Mouse (Mus musculus) embryonic facial prominence, embryonic 13.5 days (tissue): ENCODE results near the gene St8sia1. TPM values are rescaled to one million over a fixed set of nuclear protein-coding genes. Genes with fewer than 3 reads are reported as not detected.

Source experiments
- ATAC-seq: fragments of 200-750 bp; cut with Nextera tagmentation; 2 replicates; pipeline ENCODE4 v1.8.0; 2017; ENCODE audit warnings: low read depth; ENCODE audit not compliant: insufficient number of reproducible peaks, insufficient read depth, low FRiP score, low TSS enrichment
- H3K27ac ChIP-seq: fragments of 300-500 bp; sonication (generic); 2 replicates; pipeline ENCODE4 v1.5.1; 2015; ENCODE audit warnings: moderate library complexity, mild to moderate bottlenecking, inconsistent platforms
- H3K27me3 ChIP-seq: fragments of 300-500 bp; sonication (generic); 2 replicates; pipeline ENCODE4 v1.6.1; 2015; ENCODE audit warnings: mild to moderate bottlenecking, inconsistent platforms
- H3K36me3 ChIP-seq: fragments of 300-500 bp; sonication (generic); 2 replicates; pipeline ENCODE4 v1.6.1; 2015; ENCODE audit warnings: mild to moderate bottlenecking, inconsistent platforms
- H3K4me1 ChIP-seq: fragments of 300-500 bp; sonication (generic); 2 replicates; pipeline ENCODE4 v1.6.1; 2015; ENCODE audit warnings: inconsistent platforms
- H3K4me2 ChIP-seq: fragments of 300-500 bp; sonication (generic); 2 replicates; pipeline ENCODE4 v1.6.1; 2015; ENCODE audit warnings: moderate library complexity, mild to moderate bottlenecking, inconsistent platforms
- H3K4me3 ChIP-seq: fragments of 300-500 bp; sonication (generic); 2 replicates; pipeline ENCODE4 v1.5.1; 2015; ENCODE audit warnings: mild to moderate bottlenecking, inconsistent platforms
- H3K9ac ChIP-seq: fragments of 300-500 bp; sonication (generic); 2 replicates; pipeline ENCODE4 v1.6.1; 2015; ENCODE audit warnings: mild to moderate bottlenecking, inconsistent platforms
- H3K9me3 ChIP-seq: fragments of 300-500 bp; sonication (generic); 2 replicates; pipeline ENCODE4 v1.6.1; 2016; ENCODE audit warnings: inconsistent platforms
- WGBS: fragments of 180-500 bp; shearing (Covaris S2); methylation state at CpG from one replicate; pipeline ENCODE4 v1.1.7; 2015; ENCODE audit warnings: mixed read lengths; 5-methylcytosine and 5-hydroxymethylcytosine counted together
- polyA plus RNA-seq: library from polyadenylated mRNA; unstranded; fragments of >200 nt; fragmentation: Nextera tagmentation; extraction: Ambion mirVana; gene quantifications from 2 replicates; pipeline ENCODE4 v1.2.1, GENCODE M21; 2015

The St8sia1 gene
- polyA plus RNA-seq, 1 experiment from 2014 or later: 0.87 TPM

GRCm38 (mm10) chr6:142831706-142832105 lies 132.5 kb downstream of the St8sia1 start:
- H3K9me3 ChIP-seq: no peaks in the 10 kb centered on the region
- H3K4me1 ChIP-seq: 0 out of 2 replicates have a peak, but pooled peaks cover 6% of the 10 kb centered on the region
- WGBS: 81% methylated on average over 3 of the region's 3 CpGs
- no peak overlapping the region for H3K27ac ChIP-seq
- no peak for ATAC-seq
- no peaks in the 10 kb centered on the region for H3K36me3 ChIP-seq
- H3K9ac ChIP-seq: no peak overlapping the region
- H3K4me3 ChIP-seq: no peak overlapping the region
- H3K4me2 ChIP-seq: no peak overlapping the region
- H3K27me3 ChIP-seq: no peaks in the 10 kb centered on the region

- Histone ChIP-seq H3K36me3 (no peaks in the 10 kb centered on the region), H3K9me3 (no peaks in the 10 kb centered on the region), H3K27me3 (no peaks in the 10 kb centered on the region), H3K4me2 (no peak overlapping the region), H3K9ac (no peak overlapping the region), H3K4me3 (no peak overlapping the region), H3K27ac (no peak overlapping the region), H3K4me1 (0 out of 2 replicates have a peak, but pooled peaks cover 6% of the 10 kb centered on the region)
- WGBS: 47% methylated on average over 8 of the region's 8 CpGs
- no peak for ATAC-seq
Measured at GRCm38 (mm10) chr6:142831243-142831642, 133.0 kb downstream of the St8sia1 start.

- Histone ChIP-seq H3K9ac (no peak overlapping the region), H3K36me3 (no peaks in the 10 kb centered on the region), H3K27ac (no peak overlapping the region), H3K4me1 (no peaks in the 10 kb centered on the region), H3K27me3 (no peaks in the 10 kb centered on the region), H3K9me3 (no peaks in the 10 kb centered on the region), H3K4me2 (no peak overlapping the region), H3K4me3 (no peak overlapping the region)
- WGBS: 87% methylated on average over 3 of the region's 3 CpGs
- ATAC-seq: no peak
Measured at GRCm38 (mm10) chr6:142830221-142830620, 134.0 kb downstream of the St8sia1 start.

- H3K4me2 ChIP-seq: no peak overlapping the region
- WGBS: 87% methylated on average over 5 of the region's 5 CpGs
- no peaks in the 10 kb centered on the region for H3K9me3 ChIP-seq
- H3K36me3 ChIP-seq: no peaks in the 10 kb centered on the region
- H3K4me1 ChIP-seq: no peaks in the 10 kb centered on the region
- no peak overlapping the region for H3K4me3 ChIP-seq
- H3K27me3 ChIP-seq: no peaks in the 10 kb centered on the region
- no peak for ATAC-seq
- no peak overlapping the region for H3K27ac ChIP-seq
- H3K9ac ChIP-seq: no peak overlapping the region
Measured at GRCm38 (mm10) chr6:142825449-142825848, 138.8 kb downstream of the St8sia1 start.

GRCm38 (mm10) chr6:142823008-142823787 lies 141.1 kb downstream of the St8sia1 start:
- Histone ChIP-seq H3K9me3 (no peaks in the 10 kb centered on the region), H3K27ac (no peak overlapping the region), H3K4me1 (no peaks in the 10 kb centered on the region), H3K9ac (no peak overlapping the region), H3K36me3 (no peaks in the 10 kb centered on the region), H3K4me2 (no peak overlapping the region), H3K27me3 (no peaks in the 10 kb centered on the region), H3K4me3 (no peak overlapping the region)
- 86% methylated on average over 5 of the region's 5 CpGs for WGBS
- ATAC-seq: no peak

GRCm38 (mm10) chr6:142818306-142818705 lies 145.9 kb downstream of the St8sia1 start:
- ATAC-seq: no peak
- 94% methylated on average over 10 of the region's 10 CpGs for WGBS
- H3K27ac ChIP-seq: no peak overlapping the region
- H3K9ac ChIP-seq: no peak overlapping the region
- H3K4me3 ChIP-seq: no peak overlapping the region
- no peaks in the 10 kb centered on the region for H3K27me3 ChIP-seq
- H3K9me3 ChIP-seq: no peaks in the 10 kb centered on the region
- no peaks in the 10 kb centered on the region for H3K36me3 ChIP-seq
- H3K4me2 ChIP-seq: no peak overlapping the region
- no peaks in the 10 kb centered on the region for H3K4me1 ChIP-seq

GRCm38 (mm10) chr6:142815513-142815912 lies 148.7 kb downstream of the St8sia1 start:
- H3K9me3 ChIP-seq: no peaks in the 10 kb centered on the region
- ATAC-seq: no peak
- H3K4me2 ChIP-seq: no peak overlapping the region
- no peak overlapping the region for H3K9ac ChIP-seq
- no peaks in the 10 kb centered on the region for H3K36me3 ChIP-seq
- H3K4me1 ChIP-seq: no peaks in the 10 kb centered on the region
- no peak overlapping the region for H3K4me3 ChIP-seq
- H3K27me3 ChIP-seq: no peaks in the 10 kb centered on the region
- WGBS: 83% methylated on average over 3 of the region's 3 CpGs
- H3K27ac ChIP-seq: no peak overlapping the region

- Histone ChIP-seq H3K4me2 (peak overlapping the region; percentile 55), H3K4me1 (no peaks in the 10 kb centered on the region), H3K27ac (no peak overlapping the region), H3K36me3 (no peaks in the 10 kb centered on the region), H3K9ac (peak overlapping the region; percentile 51; the same call in 1 of the 2 replicates), H3K9me3 (no peaks in the 10 kb centered on the region), H3K4me3 (peak overlapping the region; percentile 40), H3K27me3 (no peaks in the 10 kb centered on the region)
- no peak; the same call in 1 of the 2 replicates for ATAC-seq
- 4% methylated on average over 15 of the region's 15 CpGs for WGBS
Measured at GRCm38 (mm10) chr6:142814495-142814921, 149.7 kb downstream of the St8sia1 start.

GRCm38 (mm10) chr6:142814011-142814410 lies 150.2 kb downstream of the St8sia1 start:
- WGBS: 59% methylated on average over 10 of the region's 10 CpGs
- no peaks in the 10 kb centered on the region for H3K27me3 ChIP-seq
- no peak overlapping the region for H3K9ac ChIP-seq
- no peaks in the 10 kb centered on the region for H3K4me1 ChIP-seq
- H3K4me2 ChIP-seq: peak overlapping the region; percentile 55
- H3K4me3 ChIP-seq: 0 out of 2 replicates have a peak overlapping the region, but pooled peaks have one; percentile 40
- no peaks in the 10 kb centered on the region for H3K36me3 ChIP-seq
- no peaks in the 10 kb centered on the region for H3K9me3 ChIP-seq
- H3K27ac ChIP-seq: no peak overlapping the region
- no peak for ATAC-seq

GRCm38 (mm10) chr6:142812969-142813368 lies 151.3 kb downstream of the St8sia1 start:
- no peaks in the 10 kb centered on the region for H3K36me3 ChIP-seq
- H3K4me1 ChIP-seq: no peaks in the 10 kb centered on the region
- ATAC-seq: no peak
- H3K27me3 ChIP-seq: no peaks in the 10 kb centered on the region
- H3K4me2 ChIP-seq: no peak overlapping the region
- H3K9me3 ChIP-seq: no peaks in the 10 kb centered on the region
- 66% methylated on average over 5 of the region's 5 CpGs for WGBS
- no peak overlapping the region for H3K9ac ChIP-seq
- no peak overlapping the region for H3K27ac ChIP-seq
- H3K4me3 ChIP-seq: no peak overlapping the region

GRCm38 (mm10) chr6:142810239-142810638 lies 154.0 kb downstream of the St8sia1 start:
- no peak overlapping the region for H3K4me2 ChIP-seq
- H3K36me3 ChIP-seq: no peaks in the 10 kb centered on the region
- H3K4me3 ChIP-seq: no peak overlapping the region
- H3K4me1 ChIP-seq: no peaks in the 10 kb centered on the region
- no peak overlapping the region for H3K9ac ChIP-seq
- no peaks in the 10 kb centered on the region for H3K9me3 ChIP-seq
- no peak overlapping the region for H3K27ac ChIP-seq
- WGBS: 57% methylated on average over 6 of the region's 6 CpGs
- no peak for ATAC-seq
- H3K27me3 ChIP-seq: no peaks in the 10 kb centered on the region

- H3K9ac ChIP-seq: no peak overlapping the region
- H3K4me2 ChIP-seq: no peak overlapping the region
- no peak overlapping the region for H3K4me3 ChIP-seq
- H3K9me3 ChIP-seq: no peaks in the 10 kb centered on the region
- 44% methylated on average over 6 of the region's 6 CpGs for WGBS
- no peaks in the 10 kb centered on the region for H3K4me1 ChIP-seq
- no peak for ATAC-seq
- H3K36me3 ChIP-seq: no peaks in the 10 kb centered on the region
- H3K27ac ChIP-seq: no peak overlapping the region
- no peaks in the 10 kb centered on the region for H3K27me3 ChIP-seq
Measured at GRCm38 (mm10) chr6:142809373-142810098, 154.7 kb downstream of the St8sia1 start.
